Mouse (Mus musculus): ENCODE results near the gene Phpt1. TPM values are rescaled to one million over a fixed set of nuclear protein-coding genes. Genes with fewer than 3 reads are reported as not detected.

Phpt1 gene
- polyA plus RNA-seq, 1 experiment from 2014 or later: 278 TPM

GRCm38 (mm10) chr2:25546811-25547491 lies 28.1 kb downstream of the Phpt1 start, which contains the start of gene Traf2:
Gene Traf2 (minus strand): TSS chr2:25546940.
- DNase-seq (ENCODE audit: low spot score): peak; percentile 98
- peak within 1 kb of the TSS; percentile 67 for H3K27ac ChIP-seq (ENCODE audit: low read depth)
- H3K4me3 ChIP-seq (ENCODE audit: low read depth, low read length): peak within 1 kb of the TSS; percentile 76
- H3K4me1 ChIP-seq (replicated peaks; ENCODE audit: control insufficient read depth, insufficient read depth, low read length): peaks cover 7% of the 10 kb centered on the region
- H3K4me2 ChIP-seq (ENCODE audit: low read length): peak within 1 kb of the TSS; percentile 88
- no peaks in the 10 kb centered on the region for H3K27me3 ChIP-seq (replicated peaks; ENCODE audit: control insufficient read depth, insufficient read depth, low read length)
- no peaks in the 10 kb centered on the region for H3K9me3 ChIP-seq (ENCODE audit: control insufficient read depth, low read length)
- no peaks in the 10 kb centered on the region for H3K36me3 ChIP-seq (ENCODE audit: control insufficient read depth, insufficient read depth, low read length)
- 3% methylated on average over 48 of the region's 48 CpGs for WGBS
- H3K9ac ChIP-seq (ENCODE audit: low read length): peak within 1 kb of the TSS; percentile 74
- ATAC-seq (replicated peaks; ENCODE audit: low FRiP score, low TSS enrichment, low read depth): peak; percentile 97

- DNase-seq (ENCODE audit: low spot score): no peak
- WGBS: 7% methylated on average over 43 of the region's 43 CpGs
These were observed 28.8 kb downstream of the Phpt1 start for GRCm38 (mm10) chr2:25545996-25546810.

GRCm38 (mm10) chr2:25541644-25542367 lies 33.2 kb downstream of the Phpt1 start:
- no peak for ATAC-seq (replicated peaks; ENCODE audit: low FRiP score, low TSS enrichment, low read depth)
- Histone ChIP-seq H3K4me2 (ENCODE audit: low read length) (no peak overlapping the region), H3K36me3 (ENCODE audit: control insufficient read depth, insufficient read depth, low read length) (peaks cover 15% of the 10 kb centered on the region), H3K27me3 (replicated peaks; ENCODE audit: control insufficient read depth, insufficient read depth, low read length) (no peaks in the 10 kb centered on the region), H3K4me1 (replicated peaks; ENCODE audit: control insufficient read depth, insufficient read depth, low read length) (peaks cover 7% of the 10 kb centered on the region), H3K27ac (ENCODE audit: low read depth) (no peak overlapping the region), H3K9ac (ENCODE audit: low read length) (no peak overlapping the region), H3K9me3 (ENCODE audit: control insufficient read depth, low read length) (no peaks in the 10 kb centered on the region), H3K4me3 (ENCODE audit: low read depth, low read length) (no peak overlapping the region)
- DNase-seq (ENCODE audit: low spot score): no peak
- WGBS: 70% methylated on average over 10 of the region's 10 CpGs

More at GRCm38 (mm10) chr2:25545996-25546810, 28.8 kb downstream of the Phpt1 start:
- ATAC-seq (replicated peaks; ENCODE audit: low FRiP score, low TSS enrichment, low read depth): peak; percentile 66
- Histone ChIP-seq H3K9ac (ENCODE audit: low read length) (peak overlapping the region; percentile 74), H3K4me3 (ENCODE audit: low read depth, low read length) (peak overlapping the region; percentile 76), H3K4me2 (ENCODE audit: low read length) (peak overlapping the region; percentile 88), H3K4me1 (replicated peaks; ENCODE audit: control insufficient read depth, insufficient read depth, low read length) (peaks cover 7% of the 10 kb centered on the region), H3K36me3 (ENCODE audit: control insufficient read depth, insufficient read depth, low read length) (no peaks in the 10 kb centered on the region), H3K27ac (ENCODE audit: low read depth) (peak overlapping the region; percentile 67), H3K27me3 (replicated peaks; ENCODE audit: control insufficient read depth, insufficient read depth, low read length) (no peaks in the 10 kb centered on the region), H3K9me3 (ENCODE audit: control insufficient read depth, low read length) (no peaks in the 10 kb centered on the region)

GRCm38 (mm10) chr2:25540541-25540948 lies 34.5 kb downstream of the Phpt1 start:
- Histone ChIP-seq H3K27me3 (replicated peaks; ENCODE audit: control insufficient read depth, insufficient read depth, low read length) (no peaks in the 10 kb centered on the region), H3K27ac (ENCODE audit: low read depth) (no peak overlapping the region), H3K4me3 (ENCODE audit: low read depth, low read length) (no peak overlapping the region), H3K9ac (ENCODE audit: low read length) (no peak overlapping the region), H3K4me1 (replicated peaks; ENCODE audit: control insufficient read depth, insufficient read depth, low read length) (peaks cover under 1% of the 10 kb centered on the region), H3K36me3 (ENCODE audit: control insufficient read depth, insufficient read depth, low read length) (peaks cover 28% of the 10 kb centered on the region), H3K9me3 (ENCODE audit: control insufficient read depth, low read length) (no peaks in the 10 kb centered on the region), H3K4me2 (ENCODE audit: low read length) (no peak overlapping the region)
- no peak for ATAC-seq (replicated peaks; ENCODE audit: low FRiP score, low TSS enrichment, low read depth)
- no peak for DNase-seq (ENCODE audit: low spot score)
- WGBS: 91% methylated on average over 4 of the region's 4 CpGs

- DNase-seq (ENCODE audit: low spot score): no peak
- Histone ChIP-seq H3K27ac (ENCODE audit: low read depth) (no peak overlapping the region), H3K9me3 (ENCODE audit: control insufficient read depth, low read length) (no peaks in the 10 kb centered on the region), H3K27me3 (replicated peaks; ENCODE audit: control insufficient read depth, insufficient read depth, low read length) (no peaks in the 10 kb centered on the region), H3K9ac (ENCODE audit: low read length) (no peak overlapping the region), H3K4me3 (ENCODE audit: low read depth, low read length) (no peak overlapping the region), H3K4me1 (replicated peaks; ENCODE audit: control insufficient read depth, insufficient read depth, low read length) (no peaks in the 10 kb centered on the region), H3K4me2 (ENCODE audit: low read length) (no peak overlapping the region), H3K36me3 (ENCODE audit: control insufficient read depth, insufficient read depth, low read length) (peaks cover 65% of the 10 kb centered on the region)
- WGBS: 94% methylated on average over 8 of the region's 8 CpGs
- no peak for ATAC-seq (replicated peaks; ENCODE audit: low FRiP score, low TSS enrichment, low read depth)
These were observed 38.5 kb downstream of the Phpt1 start for GRCm38 (mm10) chr2:25536531-25536930.

GRCm38 (mm10) chr2:25534866-25535182 lies 40.2 kb downstream of the Phpt1 start:
- Histone ChIP-seq H3K27me3 (replicated peaks; ENCODE audit: control insufficient read depth, insufficient read depth, low read length) (no peaks in the 10 kb centered on the region), H3K4me1 (replicated peaks; ENCODE audit: control insufficient read depth, insufficient read depth, low read length) (no peaks in the 10 kb centered on the region), H3K9me3 (ENCODE audit: control insufficient read depth, low read length) (no peaks in the 10 kb centered on the region), H3K36me3 (ENCODE audit: control insufficient read depth, insufficient read depth, low read length) (peaks cover 81% of the 10 kb centered on the region), H3K4me2 (ENCODE audit: low read length) (no peak overlapping the region), H3K4me3 (ENCODE audit: low read depth, low read length) (no peak overlapping the region), H3K27ac (ENCODE audit: low read depth) (no peak overlapping the region), H3K9ac (ENCODE audit: low read length) (no peak overlapping the region)
- 97% methylated on average over 2 of the region's 2 CpGs for WGBS
- ATAC-seq (replicated peaks; ENCODE audit: low FRiP score, low TSS enrichment, low read depth): no peak
- DNase-seq (ENCODE audit: low spot score): no peak

GRCm38 (mm10) chr2:25534178-25534865 lies 40.7 kb downstream of the Phpt1 start:
- ATAC-seq (replicated peaks; ENCODE audit: low FRiP score, low TSS enrichment, low read depth) (no peak), DNase-seq (ENCODE audit: low spot score) (no peak)
- Histone ChIP-seq H3K27ac (ENCODE audit: low read depth) (no peak overlapping the region), H3K4me1 (replicated peaks; ENCODE audit: control insufficient read depth, insufficient read depth, low read length) (no peaks in the 10 kb centered on the region), H3K9me3 (ENCODE audit: control insufficient read depth, low read length) (no peaks in the 10 kb centered on the region), H3K4me2 (ENCODE audit: low read length) (no peak overlapping the region), H3K36me3 (ENCODE audit: control insufficient read depth, insufficient read depth, low read length) (peaks cover 85% of the 10 kb centered on the region), H3K9ac (ENCODE audit: low read length) (no peak overlapping the region), H3K27me3 (replicated peaks; ENCODE audit: control insufficient read depth, insufficient read depth, low read length) (no peaks in the 10 kb centered on the region), H3K4me3 (ENCODE audit: low read depth, low read length) (no peak overlapping the region)
- 83% methylated on average over 3 of the region's 3 CpGs for WGBS

- H3K4me1 ChIP-seq (replicated peaks; ENCODE audit: control insufficient read depth, insufficient read depth, low read length): no peaks in the 10 kb centered on the region
- ATAC-seq (replicated peaks; ENCODE audit: low FRiP score, low TSS enrichment, low read depth) (no peak), DNase-seq (ENCODE audit: low spot score) (no peak)
- no peaks in the 10 kb centered on the region for H3K27me3 ChIP-seq (replicated peaks; ENCODE audit: control insufficient read depth, insufficient read depth, low read length)
- H3K9ac ChIP-seq (ENCODE audit: low read length): no peak overlapping the region
- H3K9me3 ChIP-seq (ENCODE audit: control insufficient read depth, low read length): no peaks in the 10 kb centered on the region
- no peak overlapping the region for H3K4me2 ChIP-seq (ENCODE audit: low read length)
- peaks cover 91% of the 10 kb centered on the region for H3K36me3 ChIP-seq (ENCODE audit: control insufficient read depth, insufficient read depth, low read length)
- no peak overlapping the region for H3K4me3 ChIP-seq (ENCODE audit: low read depth, low read length)
- WGBS: 90% methylated on average over 2 of the region's 2 CpGs
- H3K27ac ChIP-seq (ENCODE audit: low read depth): no peak overlapping the region
These were observed 41.3 kb downstream of the Phpt1 start for GRCm38 (mm10) chr2:25533707-25534106.

Measured in intestine, embryonic 14.5 days (tissue).